Mouse (Mus musculus): ENCODE results near the gene Kap. TPM values are rescaled to one million over a fixed set of nuclear protein-coding genes. Genes with fewer than 3 reads are reported as not detected.
A peak's percentile ranks its signal among the peaks of the same experiment; 100 is the strongest.

Gene Kap
- polyA plus RNA-seq (2015; fragmentation: Nextera tagmentation; extraction: Ambion mirVana), result not detected in 2 replicates

DNA sequence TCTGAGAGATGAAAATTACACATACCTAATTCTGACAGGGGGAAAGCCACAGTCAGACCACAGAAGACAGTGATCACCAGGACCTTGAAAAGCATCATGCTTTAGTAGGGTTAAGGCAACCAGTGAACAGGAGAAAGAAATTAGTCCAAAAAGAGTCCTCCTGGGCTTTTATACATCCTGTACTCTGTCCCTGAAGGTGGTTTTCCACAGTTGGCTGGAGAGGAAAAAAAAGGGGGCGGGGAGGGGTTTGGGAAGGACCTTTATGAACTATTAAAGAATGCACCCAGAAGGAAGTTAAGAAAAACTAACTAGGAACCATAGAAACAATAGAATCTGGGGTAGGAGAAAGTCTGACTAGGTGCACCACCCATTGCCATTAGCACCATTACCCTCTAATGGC lies at the start of gene Kap:
Kap (minus strand) TSS at position 237 of the 400 bp plus-strand sequence.
- no peaks in the 10 kb centered on the region for H3K9me3 ChIP-seq (ENCODE audit: control insufficient read depth)
- no peak within 1 kb of the TSS for H3K27ac ChIP-seq (ENCODE audit: low read depth, low read length)
- no peaks in the 10 kb centered on the region for H3K36me3 ChIP-seq (ENCODE audit: control insufficient read depth, insufficient read depth)
- H3K4me2 ChIP-seq (replicated peaks; ENCODE audit: low read depth), result no peak within 1 kb of the TSS
- H3K9ac ChIP-seq (ENCODE audit: low read depth, low read length), result no peak within 1 kb of the TSS
- no peaks in the 10 kb centered on the region for H3K4me1 ChIP-seq (replicated peaks; ENCODE audit: control insufficient read depth, insufficient read depth, low read length)
- H3K27me3 ChIP-seq (replicated peaks; ENCODE audit: control insufficient read depth, insufficient read depth, low read length), result no peaks in the 10 kb centered on the region
- no peak for TF ChIP-seq CTCF (IDR thresholded peaks at IDR 0.05; ENCODE audit: low read depth)
- WGBS, result 65% methylated on average over 1 of the region's 1 CpGs
- ATAC-seq, result no peak
- no peak within 1 kb of the TSS for H3K4me3 ChIP-seq (ENCODE audit: low read depth, low read length)

DNA sequence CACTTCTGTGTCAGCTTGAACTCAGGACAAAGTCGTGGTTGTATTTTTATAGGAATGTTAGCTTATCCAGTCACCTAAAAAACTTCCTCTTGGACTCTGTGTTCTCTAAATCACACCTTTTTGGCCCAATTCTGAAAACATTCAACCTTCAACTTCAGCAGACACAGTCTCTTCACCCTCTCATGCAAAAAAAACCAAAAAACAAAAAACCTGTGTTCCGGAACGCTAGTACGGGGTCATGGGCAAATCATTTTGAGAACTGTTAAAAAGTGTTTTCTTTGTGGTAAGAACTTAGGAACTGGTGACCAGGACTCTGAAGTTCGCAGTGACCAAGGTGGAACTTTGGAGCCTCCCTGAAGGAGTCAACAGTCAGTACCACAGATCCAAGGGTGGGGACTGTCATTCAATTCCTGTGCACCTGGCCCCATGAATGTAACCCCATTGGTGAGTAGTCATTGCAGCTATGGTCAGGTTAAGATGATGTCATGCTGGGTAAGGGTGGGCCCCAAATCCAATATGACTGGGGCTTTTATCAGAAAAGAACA lies 32.4 kb upstream of the Kap start:
- 89% methylated on average over 5 of the region's 5 CpGs for WGBS
- H3K4me3 ChIP-seq (ENCODE audit: low read depth, low read length), result no peak overlapping the region
- TF ChIP-seq CTCF (IDR thresholded peaks at IDR 0.05; ENCODE audit: low read depth), result no peak
- no peaks in the 10 kb centered on the region for H3K27me3 ChIP-seq (replicated peaks; ENCODE audit: control insufficient read depth, insufficient read depth, low read length)
- H3K9me3 ChIP-seq (ENCODE audit: control insufficient read depth), result no peaks in the 10 kb centered on the region
- H3K4me2 ChIP-seq (replicated peaks; ENCODE audit: low read depth), result no peak overlapping the region
- H3K4me1 ChIP-seq (replicated peaks; ENCODE audit: control insufficient read depth, insufficient read depth, low read length), result no peaks in the 10 kb centered on the region
- no peaks in the 10 kb centered on the region for H3K36me3 ChIP-seq (ENCODE audit: control insufficient read depth, insufficient read depth)
- H3K9ac ChIP-seq (ENCODE audit: low read depth, low read length), result no peak overlapping the region
- H3K27ac ChIP-seq (ENCODE audit: low read depth, low read length), result no peak overlapping the region
- no peak for ATAC-seq

- Histone ChIP-seq H3K27ac (ENCODE audit: low read depth, low read length) (no peak overlapping the region), H3K4me2 (replicated peaks; ENCODE audit: low read depth) (no peak overlapping the region), H3K27me3 (replicated peaks; ENCODE audit: control insufficient read depth, insufficient read depth, low read length) (no peaks in the 10 kb centered on the region), H3K36me3 (ENCODE audit: control insufficient read depth, insufficient read depth) (no peaks in the 10 kb centered on the region), H3K4me3 (ENCODE audit: low read depth, low read length) (no peak overlapping the region), H3K9ac (ENCODE audit: low read depth, low read length) (no peak overlapping the region), H3K4me1 (replicated peaks; ENCODE audit: control insufficient read depth, insufficient read depth, low read length) (no peaks in the 10 kb centered on the region), H3K9me3 (ENCODE audit: control insufficient read depth) (no peaks in the 10 kb centered on the region)
- no peak for ATAC-seq
- 67% methylated on average over 5 of the region's 5 CpGs for WGBS
- TF ChIP-seq CTCF (IDR thresholded peaks at IDR 0.05; ENCODE audit: low read depth), result no peak
Observed at GRCm38 (mm10) chr6:133883446-133883985, 30.0 kb upstream of the Kap start.

- no peaks in the 10 kb centered on the region for H3K4me1 ChIP-seq (replicated peaks; ENCODE audit: control insufficient read depth, insufficient read depth, low read length)
- no peak overlapping the region for H3K27ac ChIP-seq (ENCODE audit: low read depth, low read length)
- no peak overlapping the region for H3K4me3 ChIP-seq (ENCODE audit: low read depth, low read length)
- no peak overlapping the region for H3K4me2 ChIP-seq (replicated peaks; ENCODE audit: low read depth)
- 26% methylated on average over 12 of the region's 12 CpGs for WGBS
- H3K9ac ChIP-seq (ENCODE audit: low read depth, low read length), result no peak overlapping the region
- H3K36me3 ChIP-seq (ENCODE audit: control insufficient read depth, insufficient read depth), result no peaks in the 10 kb centered on the region
- TF ChIP-seq CTCF (IDR thresholded peaks at IDR 0.05; ENCODE audit: low read depth), result peak; percentile 81
- no peak for ATAC-seq
- H3K27me3 ChIP-seq (replicated peaks; ENCODE audit: control insufficient read depth, insufficient read depth, low read length), result no peaks in the 10 kb centered on the region
- H3K9me3 ChIP-seq (ENCODE audit: control insufficient read depth), result no peaks in the 10 kb centered on the region
Observed at GRCm38 (mm10) chr6:133875906-133876462, 22.4 kb upstream of the Kap start.

- 63% methylated on average over 2 of the region's 2 CpGs for WGBS
- ATAC-seq, result no peak
Observed at GRCm38 (mm10) chr6:133872667-133873066, 19.1 kb upstream of the Kap start.

GRCm38 (mm10) chr6:133871131-133871530 lies 17.6 kb upstream of the Kap start:
- Histone ChIP-seq H3K4me1 (replicated peaks; ENCODE audit: control insufficient read depth, insufficient read depth, low read length) (no peaks in the 10 kb centered on the region), H3K36me3 (ENCODE audit: control insufficient read depth, insufficient read depth) (no peaks in the 10 kb centered on the region), H3K4me2 (replicated peaks; ENCODE audit: low read depth) (no peak overlapping the region), H3K27me3 (replicated peaks; ENCODE audit: control insufficient read depth, insufficient read depth, low read length) (no peaks in the 10 kb centered on the region), H3K9ac (ENCODE audit: low read depth, low read length) (no peak overlapping the region), H3K27ac (ENCODE audit: low read depth, low read length) (no peak overlapping the region), H3K9me3 (ENCODE audit: control insufficient read depth) (no peaks in the 10 kb centered on the region), H3K4me3 (ENCODE audit: low read depth, low read length) (no peak overlapping the region)
- WGBS, result 72% methylated on average over 1 of the region's 1 CpGs
- TF ChIP-seq CTCF (IDR thresholded peaks at IDR 0.05; ENCODE audit: low read depth), result no peak
- no peak for ATAC-seq

More at GRCm38 (mm10) chr6:133872667-133873066, 19.1 kb upstream of the Kap start:
- H3K9me3 ChIP-seq (ENCODE audit: control insufficient read depth), result no peaks in the 10 kb centered on the region
- no peak overlapping the region for H3K27ac ChIP-seq (ENCODE audit: low read depth, low read length)
- no peaks in the 10 kb centered on the region for H3K4me1 ChIP-seq (replicated peaks; ENCODE audit: control insufficient read depth, insufficient read depth, low read length)
- H3K4me3 ChIP-seq (ENCODE audit: low read depth, low read length), result no peak overlapping the region
- no peak overlapping the region for H3K4me2 ChIP-seq (replicated peaks; ENCODE audit: low read depth)
- H3K9ac ChIP-seq (ENCODE audit: low read depth, low read length), result no peak overlapping the region
- H3K27me3 ChIP-seq (replicated peaks; ENCODE audit: control insufficient read depth, insufficient read depth, low read length), result no peaks in the 10 kb centered on the region
- no peak for TF ChIP-seq CTCF (IDR thresholded peaks at IDR 0.05; ENCODE audit: low read depth)
- no peaks in the 10 kb centered on the region for H3K36me3 ChIP-seq (ENCODE audit: control insufficient read depth, insufficient read depth)
